Mouse (Mus musculus) neural tube, embryonic 11.5 days (tissue): ENCODE data around the gene Sgf29. TPM values are rescaled to one million over a fixed set of nuclear protein-coding genes. Genes with fewer than 3 reads are reported as not detected.

ENCODE experiments used
- ATAC-seq: fragments of 200-750 bp; cut with Nextera tagmentation; 2 replicates; pipeline ENCODE4 v1.8.0; 2017; ENCODE audit warnings: moderate number of reproducible peaks, mild to moderate bottlenecking, moderate TSS enrichment, moderate library complexity; ENCODE audit not compliant: insufficient read depth, low FRiP score, low TSS enrichment
- DNase-seq: peaks from one replicate; pipeline ENCODE4 v3.0.0-alpha.2; 2015; ENCODE audit warnings: low spot score
- H3K27ac ChIP-seq: fragments of 300-500 bp; sonication (generic); 2 replicates; pipeline ENCODE4 v1.5.1; 2014; ENCODE audit warnings: low read depth, mild to moderate bottlenecking, low read length
- H3K27me3 ChIP-seq: fragments of 300-500 bp; sonication (generic); 2 replicates; pipeline ENCODE4 v1.6.1; 2014; ENCODE audit warnings: mild to moderate bottlenecking, low read length, mixed read lengths; ENCODE audit not compliant: control insufficient read depth, insufficient read depth
- H3K36me3 ChIP-seq: fragments of 300-500 bp; sonication (generic); 2 replicates; pipeline ENCODE4 v1.6.1; 2014; ENCODE audit warnings: mild to moderate bottlenecking, low read length, moderate library complexity, mixed read lengths; ENCODE audit not compliant: control insufficient read depth, insufficient read depth
- H3K4me1 ChIP-seq: fragments of 300-500 bp; sonication (generic); 2 replicates; pipeline ENCODE4 v1.6.1; 2014; ENCODE audit warnings: low read length, mixed read lengths; ENCODE audit not compliant: control insufficient read depth, insufficient read depth
- H3K4me2 ChIP-seq: fragments of 300-500 bp; sonication (generic); 2 replicates; pipeline ENCODE4 v1.6.1; 2014; ENCODE audit warnings: low read depth, mild to moderate bottlenecking, moderate library complexity
- H3K4me3 ChIP-seq: fragments of 300-500 bp; sonication (generic); 2 replicates; pipeline ENCODE4 v1.5.1; 2014; ENCODE audit warnings: low read depth, low read length
- H3K9ac ChIP-seq: fragments of 300-500 bp; sonication (generic); 2 replicates; pipeline ENCODE4 v1.6.1; 2014; ENCODE audit warnings: mild to moderate bottlenecking, low read length
- H3K9me3 ChIP-seq: fragments of 300-500 bp; sonication (generic); 2 replicates; pipeline ENCODE4 v1.6.1; 2016; ENCODE audit warnings: low read length; ENCODE audit not compliant: control insufficient read depth
- WGBS: fragments of 180-500 bp; shearing (Covaris S2); extraction: QIAGEN DNeasy Blood & Tissue Kit; methylation state at CpG from one replicate; pipeline ENCODE4 v1.1.7; 2014; 5-methylcytosine and 5-hydroxymethylcytosine counted together
- polyA plus RNA-seq: library from polyadenylated mRNA; unstranded; fragments of >200 nt; fragmentation: Nextera tagmentation; extraction: Ambion mirVana; gene quantifications from 2 replicates; pipeline ENCODE4 v1.2.1, GENCODE M21; 2014

The Sgf29 gene
- polyA plus RNA-seq, 1 experiment from 2014 or later = 63.1 TPM

DNA sequence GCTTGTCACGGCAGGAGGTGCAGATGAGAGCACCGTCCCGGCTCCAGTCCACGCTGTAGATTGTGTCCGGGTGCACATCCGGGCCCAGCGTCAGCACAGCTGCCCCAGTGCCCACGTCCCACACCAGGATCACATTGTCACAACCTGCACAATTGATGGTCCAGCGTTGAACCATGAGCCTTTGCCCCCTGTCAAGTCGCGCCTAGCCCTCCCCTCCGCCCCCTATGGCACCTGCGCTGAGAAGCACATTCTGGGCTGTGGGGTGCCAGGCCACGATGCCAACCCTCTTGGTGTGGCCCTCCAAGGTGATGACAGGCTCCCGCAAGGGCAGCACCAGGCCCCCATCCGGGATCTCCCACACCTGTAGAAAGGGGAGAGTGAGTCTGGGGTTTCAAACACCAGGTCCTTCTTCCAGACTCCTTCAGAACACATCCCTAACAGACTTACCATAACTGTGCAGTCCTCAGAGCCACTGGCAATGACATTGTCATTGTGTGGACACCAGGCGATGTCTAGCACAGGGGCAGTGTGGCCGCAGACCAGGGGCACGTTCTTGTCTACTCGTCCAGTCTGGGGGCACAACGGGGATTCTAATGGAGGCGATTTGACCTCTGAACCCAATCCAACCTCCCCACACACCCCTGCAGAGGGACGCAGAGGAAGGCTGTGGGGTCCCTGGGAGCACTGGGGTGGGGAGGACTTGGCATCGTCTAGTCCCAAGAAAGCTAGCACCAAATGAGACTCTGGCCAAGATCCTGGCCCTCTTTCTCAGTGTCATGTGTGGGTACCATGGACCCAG is 52.6 kb downstream of the Sgf29 start:
- Histone ChIP-seq H3K27ac (no peak overlapping the region), H3K4me1 (peaks cover 15% of the 10 kb centered on the region), H3K27me3 (0 out of 2 replicates have a peak, but pooled peaks cover 5% of the 10 kb centered on the region), H3K9ac (0 out of 2 replicates have a peak overlapping the region, but pooled peaks have one; percentile 14), H3K36me3 (no peaks in the 10 kb centered on the region), H3K9me3 (no peaks in the 10 kb centered on the region), H3K4me2 (no peak overlapping the region), H3K4me3 (no peak overlapping the region)
- 59% methylated on average over 24 of the region's 24 CpGs for WGBS
- no peak for DNase-seq
- ATAC-seq = no peak

DNA sequence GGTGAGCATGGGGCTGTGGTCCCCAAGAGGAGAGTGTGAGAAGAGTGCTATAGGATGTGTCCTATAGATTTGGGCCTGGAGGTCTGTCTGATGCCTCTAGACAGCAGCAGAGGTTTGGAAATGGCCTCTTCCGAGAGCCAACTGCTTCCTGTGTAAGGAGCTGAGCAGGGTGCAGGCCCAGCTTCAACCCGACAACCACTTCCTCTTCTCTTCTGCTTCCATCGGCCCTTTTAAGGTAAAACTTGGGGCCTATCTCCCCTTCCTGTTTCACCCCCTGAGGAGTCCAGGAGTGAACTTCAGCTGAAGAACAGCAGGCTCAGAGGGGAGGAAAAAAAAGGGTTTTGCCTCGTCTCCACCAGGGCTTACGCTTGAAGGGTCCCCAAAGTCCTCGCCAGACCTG is 53.2 kb downstream of the Sgf29 start:
- Histone ChIP-seq H3K4me3 (no peak overlapping the region), H3K27me3 (0 out of 2 replicates have a peak, but pooled peaks cover 5% of the 10 kb centered on the region)

DNA sequence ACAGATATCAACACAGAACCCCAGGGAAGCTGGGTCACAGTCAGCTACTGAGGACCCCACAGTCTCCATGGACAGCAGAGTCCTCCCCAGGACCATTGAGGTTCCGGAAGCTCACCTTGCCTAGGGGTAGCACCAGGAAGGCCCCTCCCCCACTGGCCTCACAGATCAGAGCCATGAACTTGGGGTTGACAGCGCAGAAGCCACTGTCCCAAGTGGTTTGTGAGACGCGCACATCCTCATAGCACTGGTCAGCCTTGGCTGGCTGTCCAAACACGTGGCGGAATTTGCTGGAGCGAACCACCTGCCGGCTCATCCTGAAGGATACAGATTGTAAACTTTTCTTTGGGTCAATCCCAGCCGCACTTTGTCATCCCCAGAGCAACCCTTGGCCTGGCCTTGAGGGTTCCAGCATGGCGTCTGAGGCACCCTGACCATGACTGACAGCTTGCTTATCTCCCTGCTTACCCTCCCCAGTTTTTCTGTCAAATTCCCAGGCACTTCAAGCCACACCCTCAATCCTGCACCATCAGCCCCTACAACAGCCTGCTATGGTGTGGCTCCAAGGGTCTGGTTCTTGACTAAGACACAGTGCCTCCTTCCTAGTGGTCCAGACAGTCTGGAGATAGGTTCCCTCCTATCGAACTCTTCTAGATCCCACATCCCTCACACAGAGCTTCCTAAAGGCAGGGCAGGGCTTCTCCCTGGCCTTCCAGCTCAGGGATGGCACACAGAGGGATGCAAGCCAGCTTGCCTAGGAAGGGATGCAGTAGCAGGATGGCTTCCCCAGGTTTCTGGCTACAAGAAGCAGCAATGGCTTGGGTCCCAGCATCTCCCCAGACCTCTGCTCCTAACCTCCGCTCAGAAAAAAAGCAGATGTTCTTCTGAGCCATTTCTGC is 54.0 kb downstream of the Sgf29 start:
- Histone ChIP-seq H3K9ac (peak overlapping the region; percentile 76), H3K27me3 (0 out of 2 replicates have a peak, but pooled peaks cover 5% of the 10 kb centered on the region), H3K27ac (no peak overlapping the region), H3K4me1 (peaks cover 12% of the 10 kb centered on the region), H3K9me3 (no peaks in the 10 kb centered on the region), H3K36me3 (no peaks in the 10 kb centered on the region), H3K4me3 (peak overlapping the region; percentile 60), H3K4me2 (peak overlapping the region; percentile 96)
- ATAC-seq (no peak), DNase-seq (no peak)
- 87% methylated on average over 12 of the region's 12 CpGs for WGBS

More for the DNA sequence above, 53.2 kb downstream of the Sgf29 start:
- no peak overlapping the region for H3K4me2 ChIP-seq
- H3K4me1 ChIP-seq = peaks cover 12% of the 10 kb centered on the region
- no peak overlapping the region for H3K27ac ChIP-seq
- no peaks in the 10 kb centered on the region for H3K9me3 ChIP-seq
- WGBS = 89% methylated on average over 6 of the region's 6 CpGs
- DNase-seq (no peak), ATAC-seq (no peak)
- H3K36me3 ChIP-seq = no peaks in the 10 kb centered on the region
- no peak overlapping the region for H3K9ac ChIP-seq

DNA sequence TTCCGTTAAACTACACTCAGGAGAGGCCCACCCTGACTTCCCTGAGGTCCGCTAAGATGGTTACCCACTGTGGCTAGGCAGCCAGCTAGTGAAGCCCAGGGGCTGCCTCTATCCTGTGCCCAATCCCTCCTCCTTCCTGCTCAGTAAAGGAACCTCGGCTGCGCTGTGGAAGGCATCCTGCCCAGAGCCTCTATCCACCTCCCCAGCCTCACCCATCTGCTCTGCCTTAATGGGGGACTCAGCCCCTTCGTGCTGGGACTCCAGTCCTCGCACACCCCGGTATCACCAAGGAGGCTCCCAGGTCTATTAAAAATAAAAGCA is 54.6 kb downstream of the Sgf29 start:
- 0 out of 2 replicates have a peak, but pooled peaks cover 5% of the 10 kb centered on the region for H3K27me3 ChIP-seq
- no peak for ATAC-seq
- DNase-seq = no peak
- H3K27ac ChIP-seq = no peak overlapping the region
- H3K4me2 ChIP-seq = peak overlapping the region; percentile 96
- H3K4me3 ChIP-seq = peak overlapping the region; percentile 60
- no peaks in the 10 kb centered on the region for H3K9me3 ChIP-seq
- no peaks in the 10 kb centered on the region for H3K36me3 ChIP-seq
- 10% methylated on average over 7 of the region's 7 CpGs for WGBS
- H3K9ac ChIP-seq = peak overlapping the region; percentile 76
- peaks cover 12% of the 10 kb centered on the region for H3K4me1 ChIP-seq

DNA sequence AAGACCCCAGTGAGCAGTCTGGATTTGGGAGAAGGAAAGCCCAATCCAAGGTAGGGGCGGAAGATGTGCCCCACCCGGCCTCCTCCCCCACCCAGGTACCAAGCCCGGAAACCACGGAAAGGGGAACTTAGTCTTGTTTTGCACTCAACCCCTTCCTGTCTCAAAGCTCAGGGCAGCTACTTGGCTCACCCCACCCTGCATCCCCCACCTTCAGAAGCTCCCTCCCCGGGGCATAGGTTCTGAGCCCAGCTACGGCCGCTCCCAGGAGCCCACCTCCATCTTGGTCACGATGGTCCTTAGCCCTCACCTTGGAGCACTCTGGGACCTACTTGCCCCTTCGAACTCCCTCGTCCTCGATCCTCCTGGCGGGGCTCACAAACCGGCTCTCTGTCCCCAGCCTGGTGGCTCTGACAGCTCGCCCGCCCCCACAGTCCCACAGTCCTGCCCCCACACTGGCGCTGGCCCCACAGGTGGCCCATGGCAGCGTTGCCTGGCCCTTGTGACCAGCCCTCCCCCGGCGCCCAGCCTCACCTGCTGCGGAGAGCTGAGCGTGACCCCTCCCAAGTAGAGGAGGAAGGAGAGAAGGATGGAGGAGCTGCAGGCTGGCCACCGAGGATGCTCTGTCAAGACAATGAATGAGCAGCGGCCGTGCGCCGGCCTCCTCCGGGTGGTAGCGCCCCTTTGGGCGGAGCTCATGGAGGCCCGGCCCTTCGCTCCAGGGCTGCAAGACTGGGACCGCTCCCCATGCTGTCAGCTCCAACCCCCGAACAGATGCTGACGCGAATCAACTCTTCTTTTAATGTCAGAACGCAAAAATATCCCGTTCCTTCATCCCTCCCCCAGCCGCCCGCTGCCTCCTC is 55.2 kb downstream of the Sgf29 start:
- Histone ChIP-seq H3K27me3 (0 out of 2 replicates have a peak, but pooled peaks cover 5% of the 10 kb centered on the region), H3K4me2 (peak overlapping the region; percentile 96), H3K36me3 (no peaks in the 10 kb centered on the region), H3K4me3 (peak overlapping the region; percentile 60), H3K27ac (no peak overlapping the region), H3K9me3 (no peaks in the 10 kb centered on the region), H3K9ac (peak overlapping the region; percentile 76), H3K4me1 (peaks cover 12% of the 10 kb centered on the region)
- WGBS = 2% methylated on average over 39 of the region's 39 CpGs
- peak; percentile 54; the same call in 1 of the 2 replicates for ATAC-seq
- peak; percentile 82 for DNase-seq

DNA sequence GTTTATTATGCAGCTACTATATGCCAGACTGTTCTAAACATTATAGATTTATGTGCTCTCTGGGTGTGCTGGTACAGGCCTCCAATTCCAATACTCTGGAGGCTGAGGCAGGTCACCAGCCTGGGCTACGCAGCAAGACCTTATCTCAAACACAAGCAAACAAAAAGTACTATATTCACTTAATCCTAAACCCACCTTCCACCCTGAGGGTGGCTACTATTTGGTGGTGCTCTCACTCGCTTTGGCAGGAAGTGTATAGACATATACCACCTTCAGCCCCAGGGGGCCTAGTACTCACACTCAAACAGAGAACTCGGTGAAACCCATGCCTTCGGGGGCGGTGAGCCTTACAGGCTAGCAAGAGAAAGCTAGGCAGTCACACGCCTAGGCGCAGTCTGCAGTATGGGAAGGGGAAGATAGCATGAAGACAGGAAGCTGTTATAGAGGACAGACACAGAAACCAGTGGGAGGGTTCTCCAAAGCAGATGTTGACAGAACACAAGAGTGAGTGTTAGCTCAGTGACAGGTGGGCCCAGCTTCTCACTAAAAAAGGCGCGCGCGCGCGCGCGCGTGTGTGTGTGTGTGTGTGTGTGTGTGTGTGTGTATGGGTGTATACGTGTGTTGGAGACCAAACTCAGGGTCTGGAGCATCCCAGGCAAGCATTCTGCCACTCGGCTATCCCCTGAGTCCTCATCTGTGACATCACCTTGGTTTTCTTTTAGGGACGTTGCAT is 58.5 kb downstream of the Sgf29 start, which contains the start of gene Coro1a:
Gene Coro1a, minus strand, starts transcription at position 346 of the 733 bp plus-strand sequence.
- H3K27me3 ChIP-seq = 0 out of 2 replicates have a peak, but pooled peaks cover 5% of the 10 kb centered on the region
- H3K36me3 ChIP-seq = no peaks in the 10 kb centered on the region
- no peak within 1 kb of the TSS for H3K4me3 ChIP-seq
- DNase-seq (no peak), ATAC-seq (no peak)
- no peak within 1 kb of the TSS for H3K27ac ChIP-seq
- H3K4me2 ChIP-seq = no peak within 1 kb of the TSS
- H3K9me3 ChIP-seq = no peaks in the 10 kb centered on the region
- WGBS = 87% methylated on average over 19 of the region's 19 CpGs
- no peak within 1 kb of the TSS for H3K9ac ChIP-seq
- peaks cover 12% of the 10 kb centered on the region for H3K4me1 ChIP-seq

DNA sequence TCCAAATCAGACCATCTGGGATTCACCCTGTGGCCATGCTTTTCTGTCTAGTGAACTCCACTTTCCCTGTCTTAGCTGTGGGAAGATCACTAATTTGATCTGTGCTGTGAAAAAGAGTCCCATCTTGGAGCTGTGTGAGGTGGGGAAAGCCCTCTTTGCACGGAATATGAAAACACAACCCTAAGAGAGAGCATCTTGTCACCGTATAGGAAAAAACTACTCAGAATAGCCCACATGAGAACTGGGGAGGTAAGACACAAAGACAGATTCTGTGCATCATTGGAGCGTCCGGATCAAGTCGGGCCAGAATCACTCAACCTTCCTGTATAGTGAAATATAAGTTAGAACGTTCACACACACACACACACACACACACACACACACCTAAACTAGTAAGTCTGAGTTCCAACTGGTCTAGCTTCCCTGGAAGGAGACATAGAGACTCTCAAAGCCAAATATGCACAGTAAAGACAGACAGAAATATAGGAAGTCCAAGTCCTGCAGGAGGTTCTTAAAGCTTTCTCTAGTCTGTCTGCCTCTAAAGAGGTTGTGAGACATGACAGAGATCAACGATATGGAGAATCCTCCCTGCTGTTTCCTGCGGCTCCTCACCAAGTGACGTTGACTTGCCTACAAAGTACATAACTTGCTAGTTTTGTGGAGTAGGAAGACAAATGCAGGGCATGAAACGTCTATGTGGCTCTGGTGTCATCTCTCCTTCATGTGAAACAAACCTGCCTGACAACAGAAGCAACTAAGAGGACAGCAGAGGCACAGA is 59.3 kb downstream of the Sgf29 start:
- Histone ChIP-seq H3K27me3 (0 out of 2 replicates have a peak, but pooled peaks cover 5% of the 10 kb centered on the region), H3K9me3 (no peaks in the 10 kb centered on the region), H3K4me1 (peaks cover 12% of the 10 kb centered on the region), H3K36me3 (no peaks in the 10 kb centered on the region), H3K9ac (no peak overlapping the region), H3K4me2 (no peak overlapping the region), H3K27ac (no peak overlapping the region), H3K4me3 (no peak overlapping the region)
- DNase-seq (no peak), ATAC-seq (no peak)
- 87% methylated on average over 10 of the region's 10 CpGs for WGBS
